Mouse (Mus musculus) MEL (cell line): ENCODE measurements around the gene Pafah1b2. TPM values are rescaled to one million over a fixed set of nuclear protein-coding genes. Genes with fewer than 3 reads are reported as not detected.

Source experiments
- DNase-seq: peaks from one replicate; pipeline ENCODE4 v3.0.0; 2011; ENCODE audit warnings: low read depth, low spot score
- H3K27ac ChIP-seq: 2 replicates; pipeline ENCODE4 v1.5.1; 2012; ENCODE audit warnings: low read depth, mild to moderate bottlenecking, control low read depth, low read length, moderate library complexity; ENCODE audit not compliant: control insufficient read depth
- H3K27me3 ChIP-seq, 2 experiments: fragments of 150-350 bp in 1 of 2; sonication (generic) in 1 of 2; 2 replicates each; pipeline ENCODE4 v1.6.1; 2012; ENCODE audit warnings: low read length in 2 of 2, mild to moderate bottlenecking in 2 of 2, improper control_type of control experiment in 1 of 2, moderate library complexity in 1 of 2; ENCODE audit not compliant: insufficient read depth in 2 of 2, control insufficient read depth in 1 of 2
- H3K36me3 ChIP-seq, 2 experiments: 2 replicates each; pipeline ENCODE4 v1.6.1; 2012 to 2014; ENCODE audit warnings: low read length in 2 of 2, improper control_type of control experiment in 1 of 2, inconsistent platforms in 1 of 2, mild to moderate bottlenecking in 1 of 2; ENCODE audit not compliant: insufficient read depth in 2 of 2, control insufficient read depth in 1 of 2
- H3K4me1 ChIP-seq, 2 experiments: fragments of 150-350 bp in 1 of 2; sonication (generic) in 1 of 2; 2 replicates each; pipeline ENCODE4 v1.6.1; 2012; ENCODE audit warnings: low read length in 2 of 2, improper control_type of control experiment in 1 of 2, mild to moderate bottlenecking in 1 of 2; ENCODE audit not compliant: insufficient read depth in 2 of 2, control insufficient read depth in 1 of 2
- H3K4me3 ChIP-seq, 2 experiments: fragments of 150-350 bp in 1 of 2; sonication (generic) in 1 of 2; 2 replicates each; pipeline ENCODE4 v1.5.1; 2012; ENCODE audit warnings: low read depth in 2 of 2, low read length in 2 of 2, mild to moderate bottlenecking in 2 of 2, moderate library complexity in 2 of 2, control low read depth in 1 of 2, improper control_type of control experiment in 1 of 2; ENCODE audit not compliant: control insufficient read depth in 1 of 2, insufficient read depth in 1 of 2
- H3K79me2 ChIP-seq: 2 replicates; pipeline ENCODE4 v1.6.1; 2012; ENCODE audit warnings: mild to moderate bottlenecking, low read length, moderate library complexity; ENCODE audit not compliant: control insufficient read depth, poor library complexity, insufficient read depth
- H3K9ac ChIP-seq: 2 replicates; pipeline ENCODE4 v1.6.1; 2012; ENCODE audit warnings: low read depth, mild to moderate bottlenecking, control low read depth, low read length, moderate library complexity; ENCODE audit not compliant: control insufficient read depth, poor library complexity, severe bottlenecking
- H3K9me3 ChIP-seq: fragments of 150-350 bp; sonication (generic); replicated peaks from 2 replicates; pipeline ENCODE4 v1.6.1; 2012; ENCODE audit warnings: mild to moderate bottlenecking, low read length, improper control_type of control experiment, moderate library complexity; ENCODE audit not compliant: insufficient read depth
- BHLHE40 ChIP-seq: IDR thresholded peaks from 2 replicates; pipeline ENCODE4 v1.6.1; 2012; ENCODE audit warnings: low read depth, mild to moderate bottlenecking, inconsistent platforms, low read length, improper control_type of control experiment, borderline replicate concordance
- CHD1 ChIP-seq: IDR thresholded peaks from 2 replicates; pipeline ENCODE4 v1.6.1; 2012; ENCODE audit warnings: low read depth, mild to moderate bottlenecking, inconsistent platforms, low read length, improper control_type of control experiment
- ELF1 ChIP-seq: IDR thresholded peaks from 2 replicates; pipeline ENCODE4 v1.6.1; 2014; ENCODE audit warnings: low read depth, mild to moderate bottlenecking, inconsistent platforms, low read length, improper control_type of control experiment, moderate library complexity
- ETS1 ChIP-seq: IDR thresholded peaks from 2 replicates; pipeline ENCODE4 v1.6.1; 2012; ENCODE audit warnings: low read depth, mild to moderate bottlenecking, inconsistent platforms, low read length, improper control_type of control experiment, moderate library complexity
- KAT2A ChIP-seq: conservative IDR thresholded peaks from 2 replicates; pipeline ENCODE4 v1.6.1; 2012; ENCODE audit warnings: low read depth, low read length, improper control_type of control experiment, inconsistent platforms
- MAX ChIP-seq: IDR thresholded peaks from 2 replicates; pipeline ENCODE4 v1.6.1; 2011; ENCODE audit warnings: low read length, improper control_type of control experiment
- MAZ ChIP-seq: IDR thresholded peaks from 2 replicates; pipeline ENCODE4 v1.6.1; 2012; ENCODE audit warnings: low read depth, mild to moderate bottlenecking, inconsistent platforms, low read length, improper control_type of control experiment
- MEF2A ChIP-seq: IDR thresholded peaks from 2 replicates; pipeline ENCODE4 v1.6.1; 2014; ENCODE audit warnings: low read depth, mild to moderate bottlenecking, inconsistent platforms, low read length, improper control_type of control experiment; ENCODE audit not compliant: poor library complexity, insufficient replicate concordance, severe bottlenecking; ENCODE audit errors: extremely low read depth
- MYC ChIP-seq: IDR thresholded peaks from 2 replicates; pipeline ENCODE4 v1.6.1; 2011; ENCODE audit warnings: low read depth, mild to moderate bottlenecking, low read length, improper control_type of control experiment, moderate library complexity
- NELFE ChIP-seq: IDR thresholded peaks from 2 replicates; pipeline ENCODE4 v1.6.1; 2011; ENCODE audit warnings: low read depth, low read length, improper control_type of control experiment
- NRF1 ChIP-seq: IDR thresholded peaks from 2 replicates; pipeline ENCODE4 v1.6.1; 2014; ENCODE audit warnings: low read depth, mild to moderate bottlenecking, inconsistent platforms, low read length, improper control_type of control experiment, moderate library complexity; ENCODE audit not compliant: poor library complexity, insufficient read depth, severe bottlenecking
- POLR2A ChIP-seq, 2 experiments: IDR thresholded peaks; 2 replicates each; pipeline ENCODE4 v1.6.1; 2011 to 2012; ENCODE audit warnings: low read length in 2 of 2, mild to moderate bottlenecking in 2 of 2, control low read depth in 1 of 2, improper control_type of control experiment in 1 of 2, low read depth in 1 of 2, moderate library complexity in 1 of 2; ENCODE audit not compliant: control insufficient read depth in 1 of 2, insufficient read depth in 1 of 2, poor library complexity in 1 of 2
- POLR2AphosphoS2 ChIP-seq: IDR thresholded peaks from 2 replicates; pipeline ENCODE4 v1.6.1; 2011; ENCODE audit warnings: low read length, improper control_type of control experiment
- POLR2AphosphoS5 ChIP-seq: IDR thresholded peaks from 2 replicates; pipeline ENCODE4 v1.6.1; 2012; ENCODE audit warnings: low read depth, borderline replicate concordance, mild to moderate bottlenecking, inconsistent platforms, low read length, moderate library complexity, mixed read lengths
- SIN3A ChIP-seq: IDR thresholded peaks from 2 replicates; pipeline ENCODE4 v1.6.1; 2012; ENCODE audit warnings: low read length, improper control_type of control experiment, inconsistent platforms
- TCF12 ChIP-seq: IDR thresholded peaks from 2 replicates; pipeline ENCODE4 v1.6.1; 2014; ENCODE audit warnings: low read depth, mild to moderate bottlenecking, inconsistent platforms, low read length, improper control_type of control experiment, moderate library complexity
- UBTF ChIP-seq: IDR thresholded peaks from 2 replicates; pipeline ENCODE4 v1.6.1; 2012; ENCODE audit warnings: low read depth, mild to moderate bottlenecking, inconsistent platforms, low read length, improper control_type of control experiment, moderate library complexity, borderline replicate concordance; ENCODE audit not compliant: insufficient read depth
- ZC3H11A ChIP-seq: IDR thresholded peaks from 2 replicates; pipeline ENCODE4 v1.6.1; 2012; ENCODE audit warnings: low read depth, mild to moderate bottlenecking, inconsistent platforms, low read length, improper control_type of control experiment
- ZKSCAN1 ChIP-seq: IDR thresholded peaks from 2 replicates; pipeline ENCODE4 v1.6.1; 2012; ENCODE audit warnings: low read depth, mild to moderate bottlenecking, inconsistent platforms, low read length, improper control_type of control experiment, moderate library complexity
- ZMIZ1 ChIP-seq: IDR thresholded peaks from 2 replicates; pipeline ENCODE4 v1.6.1; 2012; ENCODE audit warnings: low read depth, mild to moderate bottlenecking, inconsistent platforms, low read length, improper control_type of control experiment, moderate library complexity
- ZNF384 ChIP-seq: IDR thresholded peaks from 2 replicates; pipeline ENCODE4 v1.6.1; 2012; ENCODE audit warnings: low read depth, mild to moderate bottlenecking, inconsistent platforms, low read length, improper control_type of control experiment
- polyA plus RNA-seq, 2 experiments: library from polyadenylated mRNA; stranded (reverse) in 1 of 2; unstranded in 1 of 2; fragments of >175 nt in 1 of 2; fragments of >200 nt in 1 of 2; gene quantifications; 2 replicates each; pipeline versions ENCODE4 v1.2.1 to v1.2.4; 2012; ENCODE audit warnings: low replicate concordance in 2 of 2, low read depth in 1 of 2; ENCODE audit not compliant: insufficient read length in 2 of 2, insufficient read depth in 1 of 2, missing spikeins in 1 of 2
- total RNA-seq: library from RNA; depleted of rRNA; stranded (reverse); fragments of 300-350 nt; gene quantifications from 2 replicates; pipeline ENCODE4 v1.2.3, GENCODE M21; 2012

Pafah1b2 gene
- total and polyA plus RNA-seq, 3 experiments, result 127 to 178 (median 131) TPM

- no peak overlapping the region for H3K9ac ChIP-seq
- no peak overlapping the region for H3K4me3 ChIP-seq
- peak overlapping the region; percentile 40 for H3K27ac ChIP-seq
- no peaks in the 10 kb centered on the region for H3K27me3 ChIP-seq
- H3K9me3 ChIP-seq, result no peaks in the 10 kb centered on the region
- H3K36me3 ChIP-seq, result peaks cover 7 to 13% of the 10 kb centered on the region in 2 experiments
- H3K4me1 ChIP-seq, result peaks cover 9 to 11% of the 10 kb centered on the region in 2 experiments
- H3K79me2 ChIP-seq, result peaks cover 74% of the 10 kb centered on the region
- TF ChIP-seq MAZ, result no peak
- 0 out of 2 replicates have a peak, but pooled peaks have one; percentile 12 for TF ChIP-seq ELF1
- TF ChIP-seq ZNF384, result peak; percentile 44; the same call in 1 of the 2 replicates
- peak; percentile 56 for TF ChIP-seq SIN3A
- peak; percentile 73 for DNase-seq
Measured at GRCm38 (mm10) chr9:46033862-46034261, 21.4 kb upstream of the Pafah1b2 start.

DNA sequence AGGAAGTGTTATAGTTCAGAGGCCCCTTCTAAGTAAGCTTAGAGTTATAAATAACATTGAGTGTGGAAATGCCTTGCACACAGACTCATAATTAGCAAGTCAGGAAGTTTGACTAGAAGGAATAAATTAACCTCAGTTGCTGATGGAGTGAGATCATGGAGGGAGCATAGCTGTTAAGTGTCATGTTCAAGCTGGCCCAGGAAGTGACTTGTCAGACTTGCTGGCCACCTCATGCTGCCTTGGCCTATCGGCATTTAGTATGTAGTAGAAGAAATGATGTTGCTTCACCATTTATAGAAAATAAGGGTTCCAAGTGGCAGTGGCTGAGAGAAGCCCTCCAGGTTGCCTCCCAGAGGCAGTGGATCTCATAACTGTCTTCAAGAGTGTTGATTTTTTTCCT is 20.6 kb upstream of the Pafah1b2 start:
- peaks cover 9 to 11% of the 10 kb centered on the region in 2 experiments for H3K4me1 ChIP-seq
- no peaks in the 10 kb centered on the region for H3K27me3 ChIP-seq
- no peak overlapping the region for H3K4me3 ChIP-seq
- H3K36me3 ChIP-seq, result peaks cover 7 to 13% of the 10 kb centered on the region in 2 experiments
- peaks cover 71% of the 10 kb centered on the region for H3K79me2 ChIP-seq
- no peak for DNase-seq
- H3K9me3 ChIP-seq, result no peaks in the 10 kb centered on the region
- H3K9ac ChIP-seq, result no peak overlapping the region
- no peak overlapping the region for H3K27ac ChIP-seq
- TF ChIP-seq NELFE, result no peak
- TF ChIP-seq KAT2A, result no peak
- TF ChIP-seq CHD1, result no peak
- TF ChIP-seq MAZ, result no peak
- no peak for TF ChIP-seq ETS1
- TF ChIP-seq ZC3H11A, result no peak
- no peak for TF ChIP-seq POLR2AphosphoS5
- TF ChIP-seq BHLHE40, result no peak
- TF ChIP-seq MYC, result no peak
- no peak for TF ChIP-seq POLR2AphosphoS2
- no peak for TF ChIP-seq MEF2A
- no peak for TF ChIP-seq NRF1
- no peak for TF ChIP-seq ZKSCAN1
- TF ChIP-seq POLR2A (IDR thresholded peaks at IDR 0.05; ENCODE audit: control insufficient read depth in 1 of 2, insufficient read depth in 1 of 2, low read depth in 1 of 2, low read length in 2 of 2, poor library complexity in 1 of 2), result no peak
- no peak for TF ChIP-seq MAX
- TF ChIP-seq UBTF, result no peak
- TF ChIP-seq ZMIZ1, result no peak
- TF ChIP-seq TCF12, result no peak
